Mouse (Mus musculus) megakaryocyte, embryonic 14.5 days (primary cell): Measurements from ENCODE around the gene Pnpla7.

ENCODE experiments used
- FLI1 ChIP-seq: IDR thresholded peaks from 2 replicates; pipeline ENCODE4 v1.6.1; 2012; ENCODE audit warnings: low read length, inconsistent platforms, mixed read lengths
- GATA1 ChIP-seq: IDR thresholded peaks from 3 replicates; pipeline ENCODE4 v1.6.1; 2012; ENCODE audit warnings: mixed read lengths, low read length, inconsistent platforms, borderline replicate concordance

GRCm38 (mm10) chr2:24942092-24942491 lies 33.7 kb upstream of the Pnpla7 start:
- TF ChIP-seq GATA1 (no peak), FLI1 (no peak)
